Mouse (Mus musculus) hindbrain, embryonic 13.5 days (tissue): ENCODE measurements around the gene Rpp25. TPM values are rescaled to one million over a fixed set of nuclear protein-coding genes. Genes with fewer than 3 reads are reported as not detected.
A peak's percentile ranks its signal among the peaks of the same experiment; 100 is the strongest.

Experiments used
- ATAC-seq: fragments of 200-750 bp; cut with Nextera tagmentation; 2 replicates; pipeline ENCODE4 v1.8.0; 2017; ENCODE audit warnings: moderate TSS enrichment; ENCODE audit not compliant: low FRiP score
- H3K27ac ChIP-seq: fragments of 300-500 bp; sonication (generic); 2 replicates; pipeline ENCODE4 v1.5.1; 2015; ENCODE audit warnings: inconsistent platforms, mild to moderate bottlenecking, moderate library complexity
- H3K27me3 ChIP-seq: fragments of 300-500 bp; sonication (generic); 2 replicates; pipeline ENCODE4 v1.6.1; 2015; ENCODE audit warnings: mild to moderate bottlenecking, inconsistent platforms
- H3K36me3 ChIP-seq: fragments of 300-500 bp; sonication (generic); 2 replicates; pipeline ENCODE4 v1.6.1; 2015; ENCODE audit warnings: mild to moderate bottlenecking, inconsistent platforms
- H3K4me1 ChIP-seq: fragments of 300-500 bp; sonication (generic); replicated peaks from 2 replicates; pipeline ENCODE4 v1.6.1; 2015; ENCODE audit warnings: inconsistent platforms
- H3K4me2 ChIP-seq: fragments of 300-500 bp; sonication (generic); 2 replicates; pipeline ENCODE4 v1.6.1; 2015; ENCODE audit warnings: inconsistent platforms, mild to moderate bottlenecking, moderate library complexity
- H3K4me3 ChIP-seq: fragments of 300-500 bp; sonication (generic); 2 replicates; pipeline ENCODE4 v1.5.1; 2015; ENCODE audit warnings: mild to moderate bottlenecking, inconsistent platforms
- H3K9ac ChIP-seq: fragments of 300-500 bp; sonication (generic); 2 replicates; pipeline ENCODE4 v1.6.1; 2015; ENCODE audit warnings: mild to moderate bottlenecking, inconsistent platforms
- H3K9me3 ChIP-seq: fragments of 300-500 bp; sonication (generic); 2 replicates; pipeline ENCODE4 v1.6.1; 2016; ENCODE audit warnings: inconsistent platforms
- WGBS: fragments of 180-500 bp; shearing (Covaris S2); methylation state at CpG from one replicate; pipeline ENCODE4 v1.1.7; 2015; 5-methylcytosine and 5-hydroxymethylcytosine counted together
- polyA plus RNA-seq: library from polyadenylated mRNA; unstranded; fragments of >200 nt; fragmentation: Nextera tagmentation; extraction: Ambion mirVana; gene quantifications from 2 replicates; pipeline ENCODE4 v1.2.1, GENCODE M21; 2015

Gene Rpp25
- polyA plus RNA-seq = 15.6 and 16.2 TPM in 2 replicates

DNA sequence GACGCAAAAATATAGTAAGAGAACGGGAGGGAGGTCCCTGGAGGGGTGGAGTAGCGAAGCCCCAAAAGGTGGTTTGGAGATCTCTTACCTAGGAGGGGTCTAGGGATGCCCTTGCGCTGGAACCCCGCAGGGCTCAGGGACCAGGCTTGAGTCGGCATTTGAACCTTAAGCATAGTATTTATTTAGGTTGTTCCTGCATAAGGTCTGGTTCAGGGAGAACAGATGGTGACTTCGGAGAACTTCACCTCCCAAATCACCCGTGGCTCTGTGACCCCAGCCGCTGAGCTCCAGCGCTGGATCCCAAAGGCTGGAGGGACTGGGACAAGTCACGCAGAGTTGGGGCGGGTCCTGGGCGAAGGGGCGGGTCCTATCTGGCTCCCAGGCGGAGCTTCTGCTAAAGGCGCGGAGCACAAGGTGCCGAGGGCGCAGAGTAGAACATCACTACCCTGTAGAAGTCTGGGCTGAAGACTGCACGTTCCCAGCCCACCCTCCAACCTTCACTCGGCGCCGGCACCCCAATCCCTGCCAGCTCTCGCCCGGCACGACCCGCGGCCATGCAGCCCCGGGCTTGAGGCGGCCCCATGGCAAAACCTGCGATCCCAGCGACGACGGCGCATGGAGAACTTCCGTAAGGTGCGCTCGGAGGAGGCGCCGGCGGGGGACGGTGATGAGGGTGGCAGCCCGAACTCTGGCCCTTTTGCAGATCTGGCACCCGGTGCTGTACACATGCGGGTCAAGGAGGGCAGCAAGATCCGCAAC, at the start of gene Rpp25:
TSS of gene Rpp25 (plus strand) at position 405 of the 759 bp plus-strand sequence.
- peaks cover 74% of the 10 kb centered on the region for H3K4me1 ChIP-seq
- peaks cover 63% of the 10 kb centered on the region for H3K27me3 ChIP-seq

DNA sequence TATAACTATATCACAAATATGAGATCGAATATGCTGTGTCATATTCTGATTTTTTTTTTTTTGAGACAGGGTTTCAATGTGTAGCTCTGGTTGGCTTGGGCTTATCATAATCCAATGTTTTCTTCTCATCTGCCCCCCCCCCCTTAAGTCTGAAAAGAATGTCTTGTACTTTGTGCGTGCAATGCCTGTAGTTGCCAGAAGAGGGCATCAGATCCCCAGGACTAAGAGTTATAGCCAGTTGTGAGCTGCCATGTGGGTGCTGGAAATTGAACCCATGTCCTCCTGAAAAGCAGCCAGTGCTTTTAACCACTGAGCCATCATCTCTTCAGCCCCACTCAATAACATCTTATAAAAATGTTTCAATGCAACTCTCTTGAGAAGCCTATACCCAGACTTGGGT, 44.1 kb upstream of the Rpp25 start:
- 98% methylated on average over 2 of the region's 2 CpGs for WGBS
- Histone ChIP-seq H3K27ac (no peak overlapping the region), H3K9me3 (no peaks in the 10 kb centered on the region), H3K4me3 (no peak overlapping the region), H3K4me1 (peaks cover 15% of the 10 kb centered on the region; the same call in 1 of the 2 replicates), H3K4me2 (no peak overlapping the region), H3K27me3 (no peaks in the 10 kb centered on the region), H3K36me3 (peaks cover 44% of the 10 kb centered on the region), H3K9ac (no peak overlapping the region)
- no peak for ATAC-seq

More for the DNA sequence above, at the start of gene Rpp25:
- WGBS = under 1% methylated on average over 46 of the region's 46 CpGs
- ATAC-seq = peak; percentile 59
- H3K9ac ChIP-seq = peak within 1 kb of the TSS; percentile 69
- no peaks in the 10 kb centered on the region for H3K9me3 ChIP-seq
- H3K36me3 ChIP-seq = no peaks in the 10 kb centered on the region
- H3K4me3 ChIP-seq = peak within 1 kb of the TSS; percentile 46
- H3K4me2 ChIP-seq = peak within 1 kb of the TSS; percentile 87
- H3K27ac ChIP-seq = peak within 1 kb of the TSS; percentile 90

DNA sequence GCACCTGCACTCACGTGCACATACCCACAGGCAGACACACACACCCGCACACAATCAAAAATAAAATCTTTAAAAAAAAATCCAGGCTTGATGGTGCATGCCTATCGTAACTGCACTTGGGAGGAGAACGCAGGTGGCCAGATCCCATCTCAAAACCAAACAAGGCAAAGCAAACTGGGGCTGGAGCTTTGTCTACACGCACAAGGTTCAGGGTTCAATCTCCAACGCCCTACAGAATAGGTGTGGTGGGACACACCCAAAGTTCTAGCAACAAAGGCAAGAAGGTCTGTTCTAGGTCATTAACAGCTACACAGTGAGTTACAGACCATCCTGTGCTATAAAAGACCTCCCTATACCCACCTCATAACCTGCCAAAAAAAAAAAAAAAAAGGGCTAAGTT, 41.0 kb upstream of the Rpp25 start:
- H3K4me2 ChIP-seq = no peak overlapping the region
- H3K9me3 ChIP-seq = no peaks in the 10 kb centered on the region
- H3K27me3 ChIP-seq = no peaks in the 10 kb centered on the region
- no peak overlapping the region for H3K27ac ChIP-seq
- 90% methylated on average over 6 of the region's 6 CpGs for WGBS
- ATAC-seq = no peak
- no peak overlapping the region for H3K9ac ChIP-seq
- no peak overlapping the region for H3K4me3 ChIP-seq
- H3K4me1 ChIP-seq = peaks cover 39% of the 10 kb centered on the region
- H3K36me3 ChIP-seq = peaks cover 44% of the 10 kb centered on the region

DNA sequence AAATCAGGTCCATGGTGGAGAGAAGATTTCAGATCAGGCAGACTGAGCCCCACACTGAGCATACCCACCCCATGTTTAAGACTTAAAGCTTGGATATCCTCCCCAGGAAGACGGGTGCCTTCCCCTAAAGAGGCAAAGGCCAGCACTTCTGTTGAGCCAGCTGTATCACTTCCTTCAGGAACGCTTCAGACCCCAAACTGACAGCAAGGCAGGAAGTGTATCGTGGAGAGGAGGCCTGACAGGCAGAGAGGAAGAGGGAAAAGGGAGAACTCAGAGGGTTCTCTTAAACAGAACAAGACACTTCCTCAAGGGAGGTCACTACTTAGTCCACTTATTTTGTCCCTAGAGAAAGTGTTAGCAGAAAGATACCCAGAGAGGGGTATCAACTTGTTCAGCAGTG, 37.7 kb upstream of the Rpp25 start:
- H3K4me2 ChIP-seq = peak overlapping the region; percentile 83
- peaks cover 3% of the 10 kb centered on the region; the same call in 1 of the 2 replicates for H3K27me3 ChIP-seq
- H3K4me3 ChIP-seq = peak overlapping the region; percentile 77
- peaks cover 44% of the 10 kb centered on the region for H3K4me1 ChIP-seq
- ATAC-seq = no peak
- no peaks in the 10 kb centered on the region for H3K9me3 ChIP-seq
- peak overlapping the region; percentile 94 for H3K9ac ChIP-seq
- WGBS = 84% methylated on average over 3 of the region's 3 CpGs
- H3K36me3 ChIP-seq = peaks cover 33% of the 10 kb centered on the region
- no peak overlapping the region for H3K27ac ChIP-seq

DNA sequence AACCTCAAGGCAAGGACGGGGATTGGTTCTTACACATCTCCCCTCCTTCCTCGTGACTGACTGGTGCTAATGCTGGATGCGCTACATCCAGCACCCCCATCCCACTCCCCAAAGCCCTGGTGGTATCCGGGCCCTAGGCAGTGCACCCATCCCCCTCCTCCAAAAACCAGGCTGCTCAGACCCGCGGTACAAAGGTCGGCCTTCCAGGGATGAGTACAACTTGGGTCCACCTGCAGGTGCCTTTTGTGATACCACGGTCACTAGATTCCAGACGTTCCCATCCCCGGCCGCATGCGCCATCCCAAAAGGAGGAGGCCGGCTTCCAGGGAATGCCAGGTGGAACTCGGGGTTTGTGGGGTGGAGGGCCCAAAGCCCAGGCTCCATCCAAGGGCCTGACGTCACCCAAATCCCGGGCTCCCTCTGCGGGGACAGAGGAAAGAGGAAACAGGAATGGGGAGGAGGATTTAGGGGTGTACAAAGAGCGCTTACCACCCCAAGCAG, 36.5 kb upstream of the Rpp25 start:
- WGBS = under 1% methylated on average over 18 of the region's 18 CpGs

DNA sequence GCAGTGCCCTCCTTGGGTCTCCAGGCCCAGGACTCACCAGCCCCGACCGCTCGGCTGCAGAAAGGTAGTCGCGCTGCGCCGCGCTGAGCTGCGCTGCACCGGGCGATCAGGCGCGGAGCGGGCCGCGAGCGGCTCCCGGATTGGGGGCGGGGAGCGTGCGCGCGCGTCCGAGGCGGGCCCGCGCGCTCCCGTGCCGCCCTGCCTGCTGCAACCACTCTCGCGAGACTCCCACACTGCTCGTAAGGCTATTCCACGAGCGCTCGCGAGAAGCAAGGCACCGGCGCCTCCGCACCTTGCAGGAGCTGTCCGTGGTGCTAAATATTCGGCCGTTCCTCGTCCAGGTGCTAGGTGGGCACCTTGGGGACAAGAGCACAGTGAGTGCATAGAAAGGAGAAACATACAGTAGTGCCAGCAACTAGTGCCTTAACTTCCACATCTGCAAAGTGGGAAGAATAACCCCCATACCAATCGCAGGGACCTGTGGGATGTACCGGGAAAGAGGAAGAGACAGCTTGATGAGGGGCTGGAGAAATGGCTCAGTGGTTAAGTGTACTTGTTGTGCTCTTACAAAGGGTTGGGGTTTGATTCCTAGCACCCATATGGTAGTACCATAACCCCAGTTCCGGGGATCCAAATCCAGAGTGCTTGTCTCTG, 35.8 kb upstream of the Rpp25 start, which contains the start of gene Scamp5:
TSS of gene Scamp5 (minus strand) at position 165 of the 654 bp plus-strand sequence.
- H3K4me2 ChIP-seq = peak within 1 kb of the TSS; percentile 83

More for the DNA sequence above, 36.5 kb upstream of the Rpp25 start:
- peak; percentile 73 for ATAC-seq
- peak overlapping the region; percentile 77 for H3K4me3 ChIP-seq
- H3K27me3 ChIP-seq = peaks cover 3% of the 10 kb centered on the region; the same call in 1 of the 2 replicates
- peaks cover 21% of the 10 kb centered on the region for H3K36me3 ChIP-seq
- peaks cover 44% of the 10 kb centered on the region for H3K4me1 ChIP-seq
- peak overlapping the region; percentile 93 for H3K27ac ChIP-seq
- H3K4me2 ChIP-seq = peak overlapping the region; percentile 83
- H3K9me3 ChIP-seq = no peaks in the 10 kb centered on the region
- H3K9ac ChIP-seq = peak overlapping the region; percentile 94

DNA sequence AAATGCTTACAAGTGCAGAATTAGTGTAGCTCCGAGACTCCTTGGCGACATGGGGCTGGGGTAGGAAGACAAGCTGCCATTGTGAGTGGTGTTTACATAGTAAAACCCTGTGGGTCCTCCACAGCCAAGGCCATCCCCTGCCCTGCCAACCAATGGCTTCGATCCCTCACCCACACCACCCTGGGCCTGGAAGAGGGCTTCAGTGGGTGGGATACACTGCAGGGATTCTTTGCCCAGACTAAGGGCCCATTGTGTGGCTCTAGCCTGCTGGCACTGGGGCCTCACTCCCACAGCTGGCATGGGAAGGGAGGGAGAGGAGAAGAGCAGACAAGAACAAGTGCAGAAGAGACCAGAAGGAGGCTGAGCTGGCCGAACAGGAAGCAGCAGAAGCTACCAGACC, 34.9 kb upstream of the Rpp25 start:
- ATAC-seq = no peak
- H3K9ac ChIP-seq = no peak overlapping the region
- no peak overlapping the region for H3K27ac ChIP-seq
- peaks cover 6% of the 10 kb centered on the region; the same call in 1 of the 2 replicates for H3K36me3 ChIP-seq
- WGBS = 66% methylated on average over 4 of the region's 4 CpGs
- no peaks in the 10 kb centered on the region for H3K9me3 ChIP-seq
- H3K27me3 ChIP-seq = peaks cover 3% of the 10 kb centered on the region; the same call in 1 of the 2 replicates
- no peak overlapping the region for H3K4me2 ChIP-seq
- H3K4me1 ChIP-seq = peaks cover 36% of the 10 kb centered on the region
- H3K4me3 ChIP-seq = no peak overlapping the region

More for the DNA sequence above, 35.8 kb upstream of the Rpp25 start, which contains the start of gene Scamp5:
- WGBS = 2% methylated on average over 48 of the region's 48 CpGs
- ATAC-seq = peak; percentile 95
- Histone ChIP-seq H3K4me3 (peak within 1 kb of the TSS; percentile 77), H3K27ac (peak within 1 kb of the TSS; percentile 93), H3K9ac (peak within 1 kb of the TSS; percentile 94), H3K36me3 (peaks cover 14% of the 10 kb centered on the region; the same call in 1 of the 2 replicates), H3K9me3 (no peaks in the 10 kb centered on the region), H3K27me3 (peaks cover 3% of the 10 kb centered on the region; the same call in 1 of the 2 replicates), H3K4me1 (peaks cover 44% of the 10 kb centered on the region)

DNA sequence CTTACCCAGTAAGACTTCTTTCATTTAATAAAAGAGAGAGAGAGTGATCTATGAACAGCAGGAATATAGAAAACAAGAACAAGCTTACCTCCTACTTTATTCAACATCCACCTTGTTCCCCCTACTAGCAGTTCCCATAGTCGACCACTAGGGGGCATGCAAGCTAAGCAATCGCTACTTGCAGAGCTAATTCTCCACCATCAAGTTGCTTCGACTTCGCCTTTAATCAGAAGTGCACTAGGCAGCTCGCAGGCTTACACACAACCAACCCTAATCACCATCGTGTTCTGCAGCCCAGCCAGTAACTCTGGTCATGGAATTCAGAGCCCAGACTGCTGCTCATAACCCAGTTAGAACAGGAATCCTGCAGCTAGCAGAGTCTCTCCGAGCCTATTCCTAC, 18.1 kb upstream of the Rpp25 start:
- peak overlapping the region; percentile 21; the same call in 1 of the 2 replicates for H3K9ac ChIP-seq
- no peak overlapping the region for H3K27ac ChIP-seq
- no peaks in the 10 kb centered on the region for H3K9me3 ChIP-seq
- H3K36me3 ChIP-seq = no peaks in the 10 kb centered on the region
- peak; percentile 43; the same call in 1 of the 2 replicates for ATAC-seq
- 0 out of 2 replicates have a peak, but pooled peaks cover 4% of the 10 kb centered on the region for H3K4me1 ChIP-seq
- H3K27me3 ChIP-seq = peaks cover 17% of the 10 kb centered on the region
- no peak overlapping the region for H3K4me2 ChIP-seq
- WGBS = 16% methylated on average over 7 of the region's 7 CpGs
- no peak overlapping the region for H3K4me3 ChIP-seq

DNA sequence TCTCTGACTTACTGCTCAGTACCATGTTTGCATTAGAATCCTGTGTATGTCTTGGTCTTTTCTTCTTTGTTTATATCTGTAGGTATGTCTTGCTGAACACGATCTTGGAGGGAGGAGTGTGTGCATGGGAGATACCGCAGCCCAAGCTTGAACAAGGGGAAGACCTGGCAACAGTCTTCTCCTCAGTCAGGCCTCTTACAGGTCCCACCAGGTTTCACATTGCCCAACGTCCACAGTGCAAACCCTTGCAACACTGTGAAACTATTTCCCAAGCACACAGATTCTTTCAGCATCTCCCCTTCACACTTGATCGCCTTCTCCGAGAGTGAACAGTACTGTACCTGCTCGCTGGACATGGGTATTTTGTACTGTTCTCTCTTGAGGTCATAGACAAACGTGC, 16.0 kb upstream of the Rpp25 start:
- Histone ChIP-seq H3K4me3 (no peak overlapping the region), H3K27me3 (peaks cover 17% of the 10 kb centered on the region), H3K27ac (no peak overlapping the region), H3K4me1 (0 out of 2 replicates have a peak, but pooled peaks cover 4% of the 10 kb centered on the region), H3K9me3 (no peaks in the 10 kb centered on the region), H3K9ac (no peak overlapping the region), H3K36me3 (no peaks in the 10 kb centered on the region), H3K4me2 (no peak overlapping the region)
- no peak for ATAC-seq
- 74% methylated on average over 7 of the region's 7 CpGs for WGBS

DNA sequence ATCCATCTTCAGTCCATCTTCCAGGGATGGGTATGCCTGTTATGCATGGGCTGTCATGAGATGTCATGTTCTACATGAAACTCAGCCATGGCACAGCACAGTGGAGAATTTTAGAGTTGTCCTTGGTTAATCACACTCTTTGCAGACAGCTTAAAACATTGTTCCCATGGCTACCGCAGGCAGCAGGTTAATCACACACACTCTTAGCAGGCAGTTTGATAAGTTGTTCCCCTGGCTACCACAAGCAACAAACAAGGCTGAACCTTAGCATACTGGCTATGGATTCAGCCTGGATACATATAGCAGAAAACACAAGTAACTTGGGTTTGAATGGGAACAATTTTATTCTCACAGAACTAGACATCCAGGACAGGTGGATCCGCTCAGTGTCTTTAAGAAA, 10.3 kb upstream of the Rpp25 start:
- 0 out of 2 replicates have a peak, but pooled peaks cover 6% of the 10 kb centered on the region for H3K27me3 ChIP-seq
- H3K4me2 ChIP-seq = no peak overlapping the region
- 94% methylated on average over 2 of the region's 2 CpGs for WGBS
- no peaks in the 10 kb centered on the region for H3K9me3 ChIP-seq
- H3K4me1 ChIP-seq = peaks cover 16% of the 10 kb centered on the region
- H3K4me3 ChIP-seq = no peak overlapping the region
- ATAC-seq = no peak
- no peaks in the 10 kb centered on the region for H3K36me3 ChIP-seq
- no peak overlapping the region for H3K9ac ChIP-seq
- H3K27ac ChIP-seq = no peak overlapping the region

DNA sequence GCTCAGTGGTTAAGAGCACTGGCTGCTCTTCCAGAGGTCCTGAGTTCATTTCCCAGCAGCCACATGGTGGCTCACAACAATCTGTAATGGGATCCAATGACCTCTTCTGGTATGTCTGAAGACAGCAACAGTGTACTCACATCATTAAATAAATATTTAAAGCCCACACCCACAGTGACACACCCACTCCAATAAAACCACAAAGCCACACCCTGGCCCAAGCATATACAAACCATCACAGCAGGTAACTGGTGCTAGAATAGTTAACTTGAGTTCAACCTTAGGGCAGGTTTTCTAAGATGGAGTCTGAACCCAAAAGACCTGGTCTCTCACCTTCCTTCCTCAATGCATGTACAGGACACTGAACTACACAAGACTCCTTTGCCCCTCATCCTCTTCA, 8.9 kb upstream of the Rpp25 start:
- Histone ChIP-seq H3K4me2 (no peak overlapping the region), H3K9ac (no peak overlapping the region), H3K4me1 (peaks cover 27% of the 10 kb centered on the region), H3K27me3 (peaks cover 13% of the 10 kb centered on the region), H3K36me3 (no peaks in the 10 kb centered on the region), H3K27ac (no peak overlapping the region), H3K4me3 (no peak overlapping the region), H3K9me3 (no peaks in the 10 kb centered on the region)
- ATAC-seq = no peak

DNA sequence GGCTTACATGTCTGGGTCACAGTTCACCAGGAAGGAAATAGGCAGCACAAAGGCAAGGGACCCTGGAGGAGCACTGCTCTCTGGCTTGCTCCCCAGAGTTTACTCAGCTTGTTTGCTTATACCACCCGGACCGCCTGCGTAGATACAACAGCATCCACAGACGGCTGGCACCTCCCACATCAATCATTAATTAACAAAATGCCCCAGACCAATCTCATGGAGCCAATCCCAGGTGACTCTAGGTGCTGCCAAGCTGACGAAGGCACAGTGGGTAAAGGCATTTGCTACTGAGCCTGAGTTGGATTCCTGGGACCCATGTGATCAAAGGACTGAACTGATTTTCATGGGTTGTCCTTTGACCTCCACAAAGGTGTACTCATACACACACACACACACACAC, 6.6 kb upstream of the Rpp25 start:
- no peak for ATAC-seq
- Histone ChIP-seq H3K36me3 (no peaks in the 10 kb centered on the region), H3K4me2 (no peak overlapping the region), H3K4me1 (peaks cover 49% of the 10 kb centered on the region), H3K27ac (0 out of 2 replicates have a peak overlapping the region, but pooled peaks have one; percentile 32), H3K4me3 (no peak overlapping the region), H3K27me3 (peaks cover 26% of the 10 kb centered on the region), H3K9me3 (no peaks in the 10 kb centered on the region), H3K9ac (no peak overlapping the region)
- 60% methylated on average over 5 of the region's 5 CpGs for WGBS
